Mouse (Mus musculus) lung, adult 2 months (tissue): Measurements from ENCODE around the gene Pigk.

Experiments used
- CTCF ChIP-seq: fragments of 200-500 bp; IDR thresholded peaks from 2 replicates; pipeline ENCODE4 v1.5.1; 2011; ENCODE audit warnings: mild to moderate bottlenecking, low read length, control low read depth; ENCODE audit not compliant: insufficient read depth
- POLR2A ChIP-seq: fragments of 200-500 bp; IDR thresholded peaks from 2 replicates; pipeline ENCODE4 v1.6.1; 2011; ENCODE audit warnings: low read depth, mild to moderate bottlenecking, control low read depth, low read length, borderline replicate concordance; ENCODE audit errors: extremely low read depth

- no peak for TF ChIP-seq CTCF
- no peak for TF ChIP-seq POLR2A
Observed at GRCm38 (mm10) chr3:152792601-152793000, 78.7 kb downstream of the Pigk start.
